Mouse (Mus musculus): ENCODE measurements around the gene Elp5. TPM values are rescaled to one million over a fixed set of nuclear protein-coding genes. Genes with fewer than 3 reads are reported as not detected.

Gene Elp5
- total RNA-seq, 2 experiments from 2014 or later = 45.8 to 50.7 TPM

- no peak for ATAC-seq (replicated peaks; ENCODE audit: low FRiP score, poor library complexity, severe bottlenecking)
Measured at GRCm38 (mm10) chr11:69994401-69995090, 12.2 kb upstream of the Elp5 start.

GRCm38 (mm10) chr11:69992932-69993331 lies 10.6 kb upstream of the Elp5 start:
- ATAC-seq (replicated peaks; ENCODE audit: low FRiP score, poor library complexity, severe bottlenecking) = no peak

- ATAC-seq (replicated peaks; ENCODE audit: low FRiP score, poor library complexity, severe bottlenecking) = no peak
Measured at GRCm38 (mm10) chr11:69992396-69992795, 10.1 kb upstream of the Elp5 start.

- ATAC-seq (replicated peaks; ENCODE audit: low FRiP score, poor library complexity, severe bottlenecking) = no peak
Measured at GRCm38 (mm10) chr11:69991711-69992110, 9.4 kb upstream of the Elp5 start.

DNA sequence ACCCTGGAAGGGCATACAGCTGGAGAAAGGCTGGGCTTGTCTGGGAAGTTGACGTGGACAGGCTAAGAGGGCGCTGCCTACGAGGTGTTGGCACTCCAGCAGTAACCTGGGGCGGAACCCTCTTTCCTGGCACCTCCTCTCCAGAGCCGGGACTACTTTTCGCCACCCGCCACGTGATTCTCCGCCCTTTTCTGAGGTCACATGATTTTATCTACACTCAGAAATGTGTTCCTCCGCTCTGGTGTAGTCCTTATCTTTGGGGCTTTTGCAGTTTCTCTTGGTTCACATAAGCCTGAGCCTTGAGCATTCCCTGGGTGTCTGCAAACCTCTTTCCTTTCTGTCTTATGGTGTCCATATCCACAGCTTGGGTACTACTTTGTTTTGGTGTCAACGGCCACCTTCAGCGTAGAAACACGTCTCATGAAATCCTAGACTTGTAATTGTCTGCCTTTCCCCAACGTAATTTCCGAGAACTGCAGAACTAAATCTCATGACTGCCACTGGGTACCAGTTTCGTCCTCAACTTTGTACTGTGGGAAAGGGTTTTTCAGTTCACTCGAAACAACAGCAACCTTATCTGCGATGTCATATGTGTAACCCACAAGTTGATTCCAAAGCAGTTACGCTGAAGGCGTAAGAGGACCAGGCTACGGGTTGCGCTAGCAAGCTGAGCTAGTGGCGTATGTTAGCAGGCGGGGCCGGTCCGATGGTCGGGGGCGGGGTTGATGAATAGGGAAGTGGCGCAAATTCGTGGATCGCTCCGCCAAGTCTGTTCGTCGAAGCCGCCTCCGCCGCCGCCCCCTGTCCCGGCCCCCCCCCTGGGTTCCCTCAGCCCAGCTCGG lies 8.8 kb upstream of the Elp5 start, which contains the start of gene Gabarap:
Gene Gabarap, plus strand, starts transcription at position 294 of the 842 bp plus-strand sequence.
- ATAC-seq (replicated peaks; ENCODE audit: low FRiP score, poor library complexity, severe bottlenecking) = peak; percentile 75

- no peak for ATAC-seq (replicated peaks; ENCODE audit: low FRiP score, poor library complexity, severe bottlenecking)
Measured at GRCm38 (mm10) chr11:69989949-69990348, 7.6 kb upstream of the Elp5 start.

DNA sequence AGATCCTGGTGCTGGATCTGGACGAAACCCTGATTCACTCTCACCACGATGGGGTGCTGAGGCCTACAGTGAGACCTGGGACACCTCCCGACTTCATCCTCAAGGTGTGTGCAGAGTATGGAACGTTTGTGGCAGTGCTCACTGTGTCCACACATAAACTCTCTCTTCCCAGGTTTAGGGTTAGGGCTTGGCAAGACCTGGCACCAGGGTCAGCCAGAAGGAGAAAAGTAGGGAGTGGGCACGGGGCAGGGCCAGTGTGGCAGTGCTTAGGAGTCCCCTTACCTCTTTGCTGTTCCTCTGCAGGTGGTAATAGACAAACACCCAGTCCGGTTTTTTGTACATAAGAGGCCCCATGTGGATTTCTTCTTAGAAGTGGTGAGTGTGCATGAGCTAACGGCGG lies 2.1 kb upstream of the Elp5 start:
- no peak for ATAC-seq (replicated peaks; ENCODE audit: low FRiP score, poor library complexity, severe bottlenecking)

DNA sequence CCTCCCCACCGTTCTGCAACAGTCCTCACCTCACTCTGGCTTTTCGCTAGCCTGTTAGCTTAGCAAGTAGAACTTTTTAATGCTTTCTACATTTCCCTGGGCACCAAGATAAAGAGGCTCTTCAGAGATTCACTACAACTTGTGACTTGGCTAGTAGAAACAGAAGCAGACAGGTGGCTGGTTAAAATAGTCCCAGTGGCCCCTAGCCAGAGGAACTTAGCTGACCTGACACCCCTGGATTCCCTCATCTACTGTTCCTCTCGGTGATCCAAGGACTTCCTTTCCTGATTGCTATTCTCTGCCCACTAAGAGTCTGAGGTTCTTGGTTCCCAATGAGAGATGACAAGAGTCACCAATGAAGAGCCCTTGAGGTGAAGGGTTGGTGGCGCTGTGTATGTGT lies 1.1 kb upstream of the Elp5 start:
- ATAC-seq (replicated peaks; ENCODE audit: low FRiP score, poor library complexity, severe bottlenecking) = no peak

- ATAC-seq (replicated peaks; ENCODE audit: low FRiP score, poor library complexity, severe bottlenecking) = 0 out of 2 replicates have a peak, but pooled peaks have one; percentile 9
Measured at GRCm38 (mm10) chr11:69982877-69983276, 560 bp upstream of the Elp5 start.

- no peak for ATAC-seq (replicated peaks; ENCODE audit: low FRiP score, poor library complexity, severe bottlenecking)
Measured at GRCm38 (mm10) chr11:69981141-69981762, 1.1 kb downstream of the Elp5 start, which contains the start of gene Ctdnep1. Ctdnep1 (plus strand) TSS chr11:69981156.

DNA sequence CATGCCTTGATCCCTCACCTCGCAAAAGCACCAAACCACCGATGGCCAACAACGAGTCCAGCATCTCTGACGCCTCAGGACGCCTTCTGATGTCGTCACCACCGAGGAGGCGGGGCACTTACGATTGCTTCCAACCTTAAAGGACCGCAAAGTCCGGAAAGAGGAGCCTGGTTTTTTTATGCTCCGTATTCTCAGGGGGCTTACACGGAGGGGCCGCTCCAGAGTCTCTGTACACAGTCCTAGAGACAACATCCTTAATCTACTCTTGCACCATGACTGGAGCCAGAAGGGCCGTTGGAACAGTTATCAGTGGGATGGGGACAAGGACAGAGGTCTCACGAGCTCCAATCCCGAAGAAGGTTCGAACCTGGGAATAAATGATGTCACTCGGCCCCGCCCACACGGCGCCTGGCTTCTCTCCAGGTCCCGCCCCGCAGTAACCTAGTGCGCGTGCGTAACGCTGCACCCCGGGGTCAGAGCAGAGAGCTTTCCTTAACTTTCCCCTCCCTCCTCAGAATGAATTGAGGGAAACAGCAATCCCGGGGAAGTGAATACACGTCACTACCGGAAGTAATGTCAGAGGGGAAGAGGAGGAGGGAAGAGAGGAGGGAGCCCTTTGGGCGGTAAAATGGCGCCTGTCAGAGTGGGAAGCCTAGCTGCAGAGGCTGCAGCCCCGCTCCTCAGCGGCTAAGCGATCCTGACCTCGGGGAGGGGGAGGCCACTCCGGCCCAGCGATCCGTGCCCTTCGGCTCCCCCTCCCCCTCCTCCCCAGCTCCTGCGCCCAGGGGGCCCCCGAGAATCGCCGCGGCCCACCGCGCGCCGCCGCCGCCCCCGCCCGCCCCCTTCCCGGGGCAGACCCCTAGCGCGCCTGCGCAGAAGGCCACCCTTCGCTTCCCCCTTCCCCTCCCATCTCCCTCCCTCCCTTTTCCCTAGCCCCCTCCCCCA lies 1.8 kb downstream of the Elp5 start:
- peak; percentile 86 for ATAC-seq (replicated peaks; ENCODE audit: low FRiP score, poor library complexity, severe bottlenecking)

DNA sequence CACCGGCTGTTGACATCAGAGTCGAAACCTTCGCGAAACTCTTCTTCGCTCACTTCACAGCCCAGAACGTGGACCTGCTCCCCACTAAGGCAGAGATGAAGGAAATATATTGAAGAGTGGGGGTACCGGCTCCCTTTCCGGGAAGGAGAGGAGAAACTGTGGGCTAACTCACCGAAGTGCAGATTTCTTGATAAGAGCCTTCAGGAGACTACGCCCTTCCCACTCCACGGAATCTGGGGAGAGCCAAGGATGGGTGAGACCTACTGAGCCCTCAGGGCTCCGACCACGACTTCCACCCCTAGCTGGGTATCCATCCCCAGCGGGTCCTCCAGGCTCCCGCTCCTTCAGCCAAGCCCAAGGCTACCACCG lies 2.5 kb downstream of the Elp5 start:
- peak; percentile 70 for ATAC-seq (replicated peaks; ENCODE audit: low FRiP score, poor library complexity, severe bottlenecking)

- ATAC-seq (replicated peaks; ENCODE audit: low FRiP score, poor library complexity, severe bottlenecking) = no peak
Measured at GRCm38 (mm10) chr11:69976271-69976670, 6.0 kb downstream of the Elp5 start.

DNA sequence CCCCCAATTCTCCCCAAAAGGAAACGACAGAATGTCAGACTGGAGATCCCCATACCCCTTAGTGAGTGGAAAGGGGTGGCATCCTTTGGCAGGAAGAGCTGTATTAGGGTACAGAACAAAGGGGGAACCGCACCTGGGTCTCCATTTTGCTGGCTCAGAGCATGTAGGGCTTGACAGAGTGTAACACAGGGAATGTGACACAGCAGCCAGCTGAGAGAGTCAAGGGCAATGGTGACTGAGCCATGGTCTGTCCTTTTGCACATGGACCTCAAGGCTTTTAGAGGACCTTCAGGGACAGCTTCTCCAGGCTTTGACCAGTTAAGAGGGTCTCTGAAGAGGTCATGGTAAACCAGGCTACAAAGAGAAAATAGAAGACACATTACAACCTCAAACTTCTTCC lies 7.4 kb downstream of the Elp5 start:
- ATAC-seq (replicated peaks; ENCODE audit: low FRiP score, poor library complexity, severe bottlenecking) = no peak

DNA sequence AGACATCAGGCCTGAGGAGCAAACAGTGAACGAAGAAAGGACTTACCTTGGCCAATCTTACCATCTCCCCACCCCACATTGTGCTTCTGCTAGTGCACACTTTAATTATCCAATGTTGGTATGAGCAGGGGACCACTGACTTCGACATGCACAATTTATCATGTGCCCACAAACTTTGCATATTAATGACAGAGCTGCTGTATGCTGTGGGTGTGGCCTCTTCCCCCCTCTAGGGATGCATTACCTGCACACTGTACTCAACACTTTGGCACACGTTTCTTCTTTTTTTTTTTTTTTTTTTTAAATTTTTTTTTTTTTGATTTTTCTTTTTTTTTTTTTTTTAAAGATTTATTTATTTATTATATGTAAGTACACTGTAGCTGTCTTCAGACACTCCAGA lies 11.5 kb downstream of the Elp5 start:
- no peak for ATAC-seq (replicated peaks; ENCODE audit: low FRiP score, poor library complexity, severe bottlenecking)

DNA sequence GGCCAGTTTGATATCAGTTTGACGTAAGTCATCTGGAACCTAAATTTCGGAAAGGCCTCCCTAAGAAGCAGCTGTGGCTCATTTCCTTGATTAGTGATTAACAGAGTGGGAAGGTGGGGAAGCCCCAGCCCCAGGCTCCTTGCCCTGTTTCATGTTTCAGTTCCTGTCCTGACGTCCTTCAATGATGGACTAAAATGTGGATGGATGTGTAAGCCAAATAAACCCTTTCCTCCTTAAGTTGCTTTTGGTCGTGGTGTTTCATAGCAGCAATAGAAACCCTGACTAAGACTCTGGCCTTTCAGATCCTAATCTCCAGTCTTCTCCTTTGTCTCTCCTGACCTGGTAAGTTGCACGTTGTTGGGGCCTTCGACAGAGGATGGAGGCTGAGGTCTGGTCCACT lies 12.1 kb downstream of the Elp5 start:
- no peak for ATAC-seq (replicated peaks; ENCODE audit: low FRiP score, poor library complexity, severe bottlenecking)

- no peak for ATAC-seq (replicated peaks; ENCODE audit: low FRiP score, poor library complexity, severe bottlenecking)
Measured at GRCm38 (mm10) chr11:69968793-69969192, 13.5 kb downstream of the Elp5 start.

GRCm38 (mm10) chr11:69966860-69967517 lies 15.3 kb downstream of the Elp5 start:
- ATAC-seq (replicated peaks; ENCODE audit: low FRiP score, poor library complexity, severe bottlenecking) = no peak

Data from erythroid progenitor cell, adult 5-6 weeks (primary cell).